Mouse (Mus musculus) spleen, adult 2 months (tissue): ENCODE data around the gene Slc35b2. TPM values are rescaled to one million over a fixed set of nuclear protein-coding genes. Genes with fewer than 3 reads are reported as not detected.

Experiments used
- DNase-seq, 2 experiments: peaks; one replicate each; pipeline versions ENCODE4 v3.0.0 to v3.0.0-alpha.2; 2012 to 2021; ENCODE audit warnings: low spot score in 2 of 2, low read depth in 1 of 2
- H3K27ac ChIP-seq: fragments of 200-500 bp; 2 replicates; pipeline ENCODE4 v1.5.1; 2012; ENCODE audit warnings: low read length, inconsistent platforms; ENCODE audit not compliant: insufficient read depth
- H3K27me3 ChIP-seq: fragments of 200-500 bp; 2 replicates; pipeline ENCODE4 v1.6.1; 2012; ENCODE audit warnings: mild to moderate bottlenecking, moderate library complexity, low read length, inconsistent platforms; ENCODE audit not compliant: control insufficient read depth, insufficient read depth
- H3K36me3 ChIP-seq: fragments of 200-500 bp; 2 replicates; pipeline ENCODE4 v1.6.1; 2012; ENCODE audit warnings: mild to moderate bottlenecking, low read length, inconsistent platforms; ENCODE audit not compliant: control insufficient read depth, insufficient read depth
- H3K4me1 ChIP-seq: fragments of 200-500 bp; 2 replicates; pipeline ENCODE4 v1.6.1; 2011; ENCODE audit warnings: inconsistent platforms; ENCODE audit not compliant: control insufficient read depth, insufficient read depth, insufficient read length
- H3K4me3 ChIP-seq: fragments of 200-500 bp; 2 replicates; pipeline ENCODE4 v1.5.1; 2011; ENCODE audit warnings: mild to moderate bottlenecking, inconsistent platforms; ENCODE audit not compliant: insufficient read depth, insufficient read length; ENCODE audit errors: extremely low read depth
- CTCF ChIP-seq: fragments of 200-500 bp; IDR thresholded peaks from 2 replicates; pipeline ENCODE4 v1.5.1; 2011; ENCODE audit warnings: mild to moderate bottlenecking, inconsistent platforms; ENCODE audit not compliant: insufficient read depth, insufficient read length, insufficient replicate concordance; ENCODE audit errors: extremely low read depth
- POLR2A ChIP-seq: fragments of 200-500 bp; IDR thresholded peaks from 2 replicates; pipeline ENCODE4 v1.6.1; 2011; ENCODE audit warnings: low read depth, low read length, inconsistent platforms
- WGBS: fragments of 180-500 bp; shearing (Covaris S2); methylation state at CpG from one replicate; pipeline ENCODE4 v1.1.7; 2018; 5-methylcytosine and 5-hydroxymethylcytosine counted together
- polyA plus RNA-seq: library from polyadenylated mRNA; depleted of rRNA; stranded (reverse); fragments of >200 nt; gene quantifications from 2 replicates; pipeline ENCODE4 v1.2.3, GENCODE M21; 2012

The Slc35b2 gene
- polyA plus RNA-seq, 1 experiment, result 70.9 TPM

- DNase-seq, result no peak
These were observed 27.4 kb upstream of the Slc35b2 start for GRCm38 (mm10) chr17:45536264-45536663.

GRCm38 (mm10) chr17:45538394-45538793 lies 25.3 kb upstream of the Slc35b2 start:
- WGBS, result 61% methylated on average over 4 of the region's 4 CpGs
- H3K4me3 ChIP-seq, result no peak overlapping the region
- H3K4me1 ChIP-seq, result no peaks in the 10 kb centered on the region
- DNase-seq, result no peak
- H3K27ac ChIP-seq, result no peak overlapping the region
- TF ChIP-seq POLR2A (no peak), CTCF (no peak)
- peaks cover 1% of the 10 kb centered on the region; the same call in 1 of the 2 replicates for H3K27me3 ChIP-seq
- H3K36me3 ChIP-seq, result no peaks in the 10 kb centered on the region

More at GRCm38 (mm10) chr17:45536264-45536663, 27.4 kb upstream of the Slc35b2 start:
- H3K4me1 ChIP-seq, result no peaks in the 10 kb centered on the region
- H3K27ac ChIP-seq, result no peak overlapping the region
- no peaks in the 10 kb centered on the region for H3K36me3 ChIP-seq
- 0 out of 2 replicates have a peak, but pooled peaks cover 1% of the 10 kb centered on the region for H3K27me3 ChIP-seq
- H3K4me3 ChIP-seq, result no peak overlapping the region
- TF ChIP-seq POLR2A, result no peak
- TF ChIP-seq CTCF, result no peak
- 13% methylated on average over 5 of the region's 5 CpGs for WGBS

DNA sequence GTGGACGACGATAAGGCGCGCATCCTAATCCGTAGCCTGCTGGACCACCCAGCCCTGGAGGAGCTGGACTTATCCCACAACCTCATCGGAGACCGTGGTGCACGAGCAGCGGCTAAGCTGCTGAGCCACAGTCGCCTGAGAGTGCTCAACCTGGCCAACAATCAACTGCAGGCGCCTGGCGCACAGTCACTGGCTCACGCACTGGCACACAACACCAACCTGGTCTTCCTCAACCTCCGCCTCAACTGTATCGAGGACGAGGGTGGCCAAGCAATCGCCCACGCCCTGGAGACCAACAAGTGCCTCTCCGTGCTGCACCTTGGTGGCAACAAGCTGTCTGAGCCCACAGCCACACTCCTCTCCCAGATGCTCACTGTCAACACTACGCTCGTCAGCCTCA lies 24.0 kb upstream of the Slc35b2 start:
- no peaks in the 10 kb centered on the region for H3K4me1 ChIP-seq
- no peak for TF ChIP-seq CTCF
- no peak for TF ChIP-seq POLR2A
- no peak overlapping the region for H3K27ac ChIP-seq
- no peak for DNase-seq
- no peak overlapping the region for H3K4me3 ChIP-seq
- no peaks in the 10 kb centered on the region for H3K36me3 ChIP-seq
- WGBS, result 81% methylated on average over 21 of the region's 21 CpGs
- peaks cover 6% of the 10 kb centered on the region; the same call in 1 of the 2 replicates for H3K27me3 ChIP-seq

DNA sequence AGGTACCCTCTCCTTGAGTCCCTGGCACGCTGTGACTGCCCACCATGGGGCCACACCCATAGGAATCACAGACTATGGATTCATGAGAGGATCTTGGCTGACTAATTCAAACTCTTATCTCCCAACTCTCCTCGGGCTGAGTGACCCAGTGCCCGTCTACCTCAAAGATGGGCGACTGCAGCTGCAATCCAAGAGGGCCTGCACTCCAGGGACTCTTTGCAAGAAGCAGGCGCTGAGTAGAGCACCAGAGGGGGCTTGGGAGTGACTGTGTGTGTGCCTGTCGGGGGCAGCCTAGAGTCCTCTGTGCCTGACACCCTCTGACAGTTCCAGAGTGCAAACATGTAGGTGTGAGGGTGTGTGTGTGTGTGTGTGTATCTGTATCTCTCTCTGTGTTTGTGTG lies 21.5 kb upstream of the Slc35b2 start:
- peaks cover 10% of the 10 kb centered on the region; the same call in 1 of the 2 replicates for H3K4me1 ChIP-seq
- no peak for DNase-seq
- no peaks in the 10 kb centered on the region for H3K36me3 ChIP-seq
- H3K27me3 ChIP-seq, result peaks cover 11% of the 10 kb centered on the region
- no peak overlapping the region for H3K27ac ChIP-seq
- no peak overlapping the region for H3K4me3 ChIP-seq
- TF ChIP-seq POLR2A (no peak), CTCF (no peak)
- WGBS, result 37% methylated on average over 6 of the region's 6 CpGs

DNA sequence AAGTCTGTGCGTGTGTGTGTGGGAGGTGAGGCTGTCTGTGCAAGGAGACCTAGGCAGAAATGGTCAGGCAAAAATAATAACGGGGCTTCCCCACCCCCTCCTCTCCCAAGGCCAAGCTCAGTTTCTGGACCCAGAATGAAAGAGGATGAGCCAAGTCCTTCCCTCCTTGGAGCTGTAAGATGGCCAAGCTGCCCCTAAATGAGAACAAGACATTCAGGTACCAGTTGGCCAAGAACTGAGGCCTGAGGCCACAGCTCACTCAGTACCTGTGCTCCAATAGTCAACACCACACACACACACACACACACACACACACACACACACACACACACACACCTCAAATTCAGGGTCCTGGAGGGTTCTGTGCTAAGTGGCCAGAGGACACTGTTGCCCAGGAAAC lies 21.0 kb upstream of the Slc35b2 start:
- TF ChIP-seq POLR2A, result no peak
- no peak for TF ChIP-seq CTCF
- no peak for DNase-seq
- H3K4me1 ChIP-seq, result peaks cover 10% of the 10 kb centered on the region; the same call in 1 of the 2 replicates
- H3K27ac ChIP-seq, result no peak overlapping the region
- H3K4me3 ChIP-seq, result no peak overlapping the region
- no peaks in the 10 kb centered on the region for H3K36me3 ChIP-seq
- 68% methylated on average over 2 of the region's 2 CpGs for WGBS
- peaks cover 11% of the 10 kb centered on the region for H3K27me3 ChIP-seq

DNA sequence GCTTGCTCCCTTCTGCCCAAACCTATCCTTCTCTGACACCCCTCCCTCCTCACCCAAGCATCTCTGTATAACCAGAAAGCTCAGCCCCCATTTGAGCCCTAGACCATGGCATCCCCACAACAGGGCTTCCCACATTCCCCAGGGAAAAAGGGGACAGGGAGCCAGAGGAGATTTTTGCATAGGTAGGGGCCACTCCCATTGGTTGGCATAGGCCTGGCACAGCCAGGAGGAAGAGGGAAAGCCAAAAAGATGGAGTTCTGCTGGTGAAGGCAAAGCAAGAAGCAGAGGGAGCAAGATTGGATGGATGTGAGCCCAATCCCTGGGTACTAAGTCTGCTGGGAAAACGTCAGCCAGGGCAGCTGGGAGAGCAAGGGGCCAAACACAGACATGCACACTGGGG lies 20.6 kb upstream of the Slc35b2 start:
- Histone ChIP-seq H3K4me3 (no peak overlapping the region), H3K27me3 (peaks cover 11% of the 10 kb centered on the region), H3K36me3 (no peaks in the 10 kb centered on the region), H3K27ac (no peak overlapping the region), H3K4me1 (peaks cover 10% of the 10 kb centered on the region; the same call in 1 of the 2 replicates)
- no peak for DNase-seq
- WGBS, result 37% methylated on average over 1 of the region's 1 CpGs
- TF ChIP-seq CTCF (no peak), POLR2A (no peak)

GRCm38 (mm10) chr17:45544001-45544872 lies 19.4 kb upstream of the Slc35b2 start:
- Histone ChIP-seq H3K4me3 (no peak overlapping the region), H3K4me1 (peaks cover 13% of the 10 kb centered on the region; the same call in 1 of the 2 replicates), H3K27me3 (peaks cover 18% of the 10 kb centered on the region), H3K36me3 (no peaks in the 10 kb centered on the region), H3K27ac (no peak overlapping the region)
- WGBS, result 15% methylated on average over 24 of the region's 24 CpGs
- DNase-seq, result no peak
- TF ChIP-seq CTCF, result no peak
- no peak for TF ChIP-seq POLR2A
